Mouse (Mus musculus): ENCODE measurements around the gene Ttc7b.

Ttc7b gene

GRCm38 (mm10) chr12:100520077-100520793 lies 391 bp downstream of the Ttc7b start:
- peak; percentile 58 to 74 for DNase-seq

DNA sequence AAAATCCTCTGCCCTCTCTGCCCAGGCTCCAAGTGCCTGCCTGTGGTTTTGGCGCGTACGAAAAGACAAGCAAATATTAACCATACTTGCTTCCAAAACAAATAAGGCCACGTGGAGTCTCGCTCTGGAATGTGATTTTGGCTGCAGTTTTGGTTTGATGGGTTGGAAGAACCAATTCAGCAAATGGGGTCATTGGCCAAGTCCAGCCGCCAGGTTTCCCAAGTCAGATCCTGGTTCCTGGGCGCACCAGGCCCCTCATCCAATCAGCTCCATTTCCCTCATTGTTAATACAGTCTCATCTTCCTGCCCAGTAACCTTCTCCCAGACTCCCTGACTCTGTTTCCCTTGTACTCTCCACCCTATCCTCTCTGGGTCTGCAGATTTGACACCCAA lies 946 bp downstream of the Ttc7b start:
- peak; percentile 49 to 52 for DNase-seq

DNA sequence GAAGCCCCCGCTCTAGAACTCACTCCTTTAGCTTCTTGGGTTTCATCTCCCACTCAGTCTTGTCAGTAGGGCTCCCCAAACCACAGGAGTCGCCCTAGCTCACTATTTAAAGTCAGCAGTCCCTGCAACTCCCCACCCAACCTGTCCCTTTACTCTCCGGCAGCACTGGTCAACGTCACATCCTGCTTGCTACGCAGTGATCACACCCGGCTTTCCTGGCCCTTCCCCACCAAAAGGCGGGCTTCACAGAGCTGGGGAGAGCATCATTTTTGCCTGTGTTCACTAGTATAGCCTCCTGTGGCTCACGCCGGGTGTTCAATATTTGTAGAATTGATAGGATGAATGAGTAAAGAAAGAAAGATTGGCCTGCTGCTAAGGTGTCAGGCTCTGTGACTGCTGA lies 3.3 kb downstream of the Ttc7b start:
- no peak for DNase-seq

- no peak for DNase-seq
These were observed 4.3 kb downstream of the Ttc7b start for GRCm38 (mm10) chr12:100516161-100516838.

DNA sequence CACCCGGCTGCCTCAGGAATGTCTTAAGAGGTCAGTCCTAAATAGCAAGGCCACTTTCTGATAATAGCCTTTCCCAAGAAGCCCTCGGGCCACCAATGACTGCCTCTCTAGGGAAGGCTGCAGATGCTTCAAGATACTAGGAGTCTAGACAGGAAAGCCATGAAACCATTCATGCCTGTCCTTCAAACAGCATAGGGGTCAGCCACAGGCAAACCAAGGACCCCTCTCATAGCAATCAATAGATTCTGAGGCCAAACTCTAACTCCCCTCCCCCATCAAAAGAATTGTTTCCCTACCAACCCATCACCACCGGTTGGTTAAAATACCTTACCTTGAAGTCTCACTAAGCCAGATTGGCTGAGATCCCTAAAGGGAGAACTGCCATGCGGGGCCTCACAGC lies 5.1 kb downstream of the Ttc7b start:
- no peak for DNase-seq

GRCm38 (mm10) chr12:100514611-100515010 lies 6.0 kb downstream of the Ttc7b start:
- no peak for DNase-seq

- no peak for DNase-seq
These were observed 7.5 kb downstream of the Ttc7b start for GRCm38 (mm10) chr12:100513131-100513530.

- no peak for DNase-seq
These were observed 8.0 kb downstream of the Ttc7b start for GRCm38 (mm10) chr12:100512641-100513040.

- DNase-seq: no peak
These were observed 10.9 kb downstream of the Ttc7b start for GRCm38 (mm10) chr12:100509615-100510282.

DNA sequence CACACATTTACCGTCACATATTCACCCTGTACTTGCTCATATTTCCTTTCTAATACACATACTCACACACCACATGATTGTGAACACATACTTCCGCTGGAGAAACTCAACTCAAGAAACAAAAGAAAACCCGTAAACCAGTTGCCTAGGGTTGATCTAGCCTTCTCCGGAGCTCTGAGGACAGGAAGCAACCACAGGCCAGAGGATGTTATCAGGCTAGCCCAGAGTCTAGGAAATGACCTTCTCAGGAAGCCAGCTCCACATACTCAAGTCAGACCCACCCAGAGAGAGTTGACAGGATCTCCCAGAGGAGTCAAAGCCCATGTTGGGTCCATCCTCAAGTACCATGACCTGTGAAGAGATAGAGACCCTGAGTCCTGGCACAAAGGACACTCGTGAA lies 12.0 kb downstream of the Ttc7b start:
- no peak for DNase-seq

- DNase-seq: no peak
These were observed 15.1 kb downstream of the Ttc7b start for GRCm38 (mm10) chr12:100505484-100505883.

DNA sequence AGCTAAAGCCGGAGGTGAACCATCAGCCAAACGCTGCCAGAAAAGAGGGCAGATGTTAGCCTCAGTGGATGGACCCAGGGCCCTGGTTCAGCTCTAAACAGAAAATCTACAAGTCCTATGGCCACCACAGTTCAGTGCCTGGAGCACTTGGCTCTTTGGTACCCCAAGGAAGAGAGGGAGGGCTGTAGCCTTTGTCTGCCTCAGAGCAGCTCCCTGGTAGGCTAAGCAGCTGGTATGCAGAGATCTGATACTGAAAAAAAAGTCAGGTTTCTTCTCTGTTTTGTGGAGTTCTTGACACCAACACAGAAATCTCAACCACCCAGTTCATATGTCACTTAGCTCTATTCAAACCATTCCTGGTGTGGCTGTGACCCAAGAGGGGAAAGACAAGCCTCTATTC lies 16.0 kb downstream of the Ttc7b start:
- DNase-seq: no peak

- no peak for DNase-seq
These were observed 17.0 kb downstream of the Ttc7b start for GRCm38 (mm10) chr12:100503659-100504058.

GRCm38 (mm10) chr12:100502544-100502943 lies 18.1 kb downstream of the Ttc7b start:
- DNase-seq: no peak

- DNase-seq: no peak
These were observed 19.4 kb downstream of the Ttc7b start for GRCm38 (mm10) chr12:100501261-100501660.

- peak in 1 of 2 experiments; percentile 4 for DNase-seq
These were observed 21.2 kb downstream of the Ttc7b start for GRCm38 (mm10) chr12:100499469-100499868.

DNA sequence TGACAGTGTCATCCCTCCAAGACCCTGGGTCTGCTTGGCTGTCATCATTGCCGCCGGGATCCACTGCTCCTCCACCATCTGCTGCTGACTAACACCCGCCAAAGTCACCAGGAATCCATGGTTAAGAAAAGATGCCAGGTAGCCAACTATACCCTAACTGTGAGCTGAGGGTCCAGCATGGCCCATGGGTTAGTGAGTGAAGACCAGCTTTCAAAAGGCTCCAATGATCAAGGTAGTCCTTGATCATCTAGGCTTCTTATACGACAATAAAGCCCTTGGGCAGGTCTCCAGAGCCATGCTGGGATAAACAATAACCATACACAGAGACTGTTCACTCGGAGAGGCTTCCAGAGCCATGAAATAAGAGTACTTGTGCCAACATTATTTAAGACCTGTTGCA lies 22.6 kb downstream of the Ttc7b start:
- DNase-seq: peak; percentile 41 to 49

GRCm38 (mm10) chr12:100495083-100495482 lies 25.5 kb downstream of the Ttc7b start:
- no peak for DNase-seq

- no peak for DNase-seq
These were observed 27.4 kb downstream of the Ttc7b start for GRCm38 (mm10) chr12:100493211-100493610.

- no peak for DNase-seq
These were observed 27.9 kb downstream of the Ttc7b start for GRCm38 (mm10) chr12:100492676-100493075.

DNA sequence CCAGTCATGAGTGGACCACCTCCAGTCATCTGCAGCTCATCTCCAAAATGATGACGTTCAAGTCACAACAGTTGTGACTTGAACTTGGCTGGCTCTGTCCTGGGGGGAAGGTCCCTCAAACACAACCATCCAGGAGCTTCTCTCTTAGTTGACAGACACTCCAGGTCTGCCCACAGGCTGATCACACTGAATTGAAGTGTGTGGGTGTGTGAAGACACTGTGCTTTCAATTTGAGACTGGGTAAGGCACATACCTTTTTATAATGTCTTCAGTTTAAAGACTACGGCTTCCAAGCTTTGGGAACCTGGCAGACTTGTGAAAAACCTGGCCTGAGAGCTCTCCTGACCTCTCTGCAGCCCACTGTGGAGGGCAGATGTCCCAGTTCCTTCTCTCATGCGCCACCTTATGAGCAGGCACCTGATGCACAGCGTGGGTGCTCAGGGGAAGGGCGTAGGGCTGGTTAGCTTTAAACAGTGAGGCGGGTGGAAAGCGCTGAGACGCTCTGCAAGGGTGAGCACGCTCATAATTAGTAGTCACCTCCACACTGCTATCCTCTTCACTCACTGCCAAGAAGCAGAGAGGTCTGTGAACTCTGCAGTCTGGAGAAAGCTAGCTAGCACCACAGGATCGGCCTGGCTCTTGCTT lies 28.5 kb downstream of the Ttc7b start:
- DNase-seq: peak in 1 of 2 experiments; percentile 34

GRCm38 (mm10) chr12:100489799-100490198 lies 30.8 kb downstream of the Ttc7b start:
- DNase-seq: no peak

GRCm38 (mm10) chr12:100488368-100488767 lies 32.3 kb downstream of the Ttc7b start:
- no peak for DNase-seq
